Mouse (Mus musculus) ES-Bruce4 (cell line): ENCODE data around the gene Xirp1.

Experiments used
- CTCF ChIP-seq: IDR thresholded peaks from one replicate; pipeline ENCODE4 v1.8.1; 2011; ENCODE audit warnings: low read depth, low read length
- EP300 ChIP-seq: IDR thresholded peaks from 2 replicates; pipeline ENCODE4 v1.6.1; 2011; ENCODE audit warnings: low read depth, low read length; ENCODE audit not compliant: insufficient read depth
- POLR2A ChIP-seq: IDR thresholded peaks from one replicate; pipeline ENCODE4 v1.8.1; 2011; ENCODE audit warnings: low read length; ENCODE audit not compliant: insufficient read depth

- TF ChIP-seq CTCF (no peak), EP300 (no peak), POLR2A (no peak)
Measured at GRCm38 (mm10) chr9:120064317-120064716, 40.9 kb upstream of the Xirp1 start.
